Mouse (Mus musculus) myocyte (in vitro differentiated cells): ENCODE measurements around the gene Bid.

Experiments used
- E2F4 ChIP-seq: IDR thresholded peaks from one replicate; pipeline ENCODE4 v1.6.1; 2011; ENCODE audit warnings: mild to moderate bottlenecking, control low read depth, moderate library complexity; ENCODE audit not compliant: insufficient read depth
- MYOD1 ChIP-seq, 3 experiments: IDR thresholded peaks; one replicate each; pipeline ENCODE4 v1.6.1; 2011; ENCODE audit warnings: control low read depth in 2 of 3, low read depth in 2 of 3, mild to moderate bottlenecking in 2 of 3, moderate library complexity in 1 of 3; ENCODE audit not compliant: insufficient read length in 2 of 3, control insufficient read depth in 1 of 3
- MYOG ChIP-seq, 3 experiments: IDR thresholded peaks; one replicate each; pipeline ENCODE4 v1.6.1; 2011; ENCODE audit warnings: control low read depth in 2 of 3, low read depth in 2 of 3, mild to moderate bottlenecking in 2 of 3; ENCODE audit not compliant: insufficient read length in 2 of 3, control insufficient read depth in 1 of 3, insufficient read depth in 1 of 3
- POLR2A ChIP-seq: IDR thresholded peaks from one replicate; pipeline ENCODE4 v1.6.1; 2011; ENCODE audit warnings: low read depth, mild to moderate bottlenecking, control low read depth, moderate library complexity; ENCODE audit not compliant: insufficient read length
- REST ChIP-seq: IDR thresholded peaks from one replicate; pipeline ENCODE4 v1.6.1; 2011; ENCODE audit warnings: mild to moderate bottlenecking, control low read depth, moderate library complexity; ENCODE audit not compliant: insufficient read depth, insufficient read length
- TCF12 ChIP-seq: IDR thresholded peaks from one replicate; pipeline ENCODE4 v1.6.1; 2011; ENCODE audit warnings: mild to moderate bottlenecking, control low read depth; ENCODE audit not compliant: poor library complexity, insufficient read depth, severe bottlenecking
- USF1 ChIP-seq: IDR thresholded peaks from one replicate; pipeline ENCODE4 v1.6.1; 2011; ENCODE audit warnings: low read depth, mild to moderate bottlenecking, control low read depth, moderate library complexity

- TF ChIP-seq REST (no peak), POLR2A (no peak), MYOD1 (IDR thresholded peaks at IDR 0.05; ENCODE audit: control insufficient read depth in 1 of 3, insufficient read length in 2 of 3, low read depth in 2 of 3) (no peak), E2F4 (no peak), TCF12 (no peak), MYOG (IDR thresholded peaks at IDR 0.05; ENCODE audit: control insufficient read depth in 1 of 3, insufficient read depth in 1 of 3, insufficient read length in 2 of 3, low read depth in 2 of 3) (no peak), USF1 (no peak)
These were observed 1.6 kb downstream of the Bid start for GRCm38 (mm10) chr6:120914911-120915648.
